Mouse (Mus musculus) stomach, embryonic 14.5 days (tissue): ENCODE measurements around the gene Dctn1. TPM values are rescaled to one million over a fixed set of nuclear protein-coding genes. Genes with fewer than 3 reads are reported as not detected.

Experiments used
- ATAC-seq: fragments of 200-750 bp; cut with Nextera tagmentation; 2 replicates; pipeline ENCODE4 v1.8.0; 2017; ENCODE audit warnings: low read depth, moderate TSS enrichment; ENCODE audit not compliant: insufficient number of reproducible peaks, insufficient read depth, low FRiP score
- H3K27ac ChIP-seq: fragments of 300-500 bp; sonication (generic); 2 replicates; pipeline ENCODE4 v1.5.1; 2014; ENCODE audit warnings: mild to moderate bottlenecking, low read length, moderate library complexity, mixed read lengths
- H3K27me3 ChIP-seq: fragments of 300-500 bp; sonication (generic); 2 replicates; pipeline ENCODE4 v1.6.1; 2014; ENCODE audit warnings: low read length, control low read depth, mixed read lengths; ENCODE audit not compliant: control insufficient read depth, insufficient read depth
- H3K36me3 ChIP-seq: fragments of 300-500 bp; sonication (generic); 2 replicates; pipeline ENCODE4 v1.6.1; 2014; ENCODE audit warnings: mild to moderate bottlenecking, control low read depth, low read length, moderate library complexity, mixed read lengths; ENCODE audit not compliant: control insufficient read depth, insufficient read depth
- H3K4me1 ChIP-seq: fragments of 300-500 bp; sonication (generic); 2 replicates; pipeline ENCODE4 v1.6.1; 2014; ENCODE audit warnings: low read length, control low read depth, mixed read lengths; ENCODE audit not compliant: control insufficient read depth, insufficient read depth
- H3K4me2 ChIP-seq: fragments of 300-500 bp; sonication (generic); replicated peaks from 2 replicates; pipeline ENCODE4 v1.6.1; 2014; ENCODE audit warnings: low read depth, low read length, control low read depth
- H3K4me3 ChIP-seq: fragments of 300-500 bp; sonication (generic); 2 replicates; pipeline ENCODE4 v1.5.1; 2014; ENCODE audit warnings: low read depth, low read length, control low read depth
- H3K9ac ChIP-seq: fragments of 300-500 bp; sonication (generic); replicated peaks from 2 replicates; pipeline ENCODE4 v1.6.1; 2014; ENCODE audit warnings: low read depth, mild to moderate bottlenecking, control low read depth, low read length, moderate library complexity, mixed read lengths
- H3K9me3 ChIP-seq: fragments of 300-500 bp; sonication (generic); 2 replicates; pipeline ENCODE4 v1.6.1; 2016; ENCODE audit warnings: low read depth, low read length, control low read depth; ENCODE audit not compliant: control insufficient read depth
- WGBS: fragments of 180-500 bp; shearing (Covaris S2); extraction: QIAGEN DNeasy Blood & Tissue Kit; methylation state at CpG from one replicate; pipeline ENCODE4 v1.1.7; 2014; 5-methylcytosine and 5-hydroxymethylcytosine counted together
- polyA plus RNA-seq: library from polyadenylated mRNA; unstranded; fragments of >200 nt; fragmentation: Nextera tagmentation; extraction: Ambion mirVana; gene quantifications from 2 replicates; pipeline ENCODE4 v1.2.1, GENCODE M21; 2014

Dctn1 gene
- polyA plus RNA-seq, 1 experiment from 2014 or later, result 70.4 TPM

- H3K36me3 ChIP-seq, result peaks cover 21% of the 10 kb centered on the region
- H3K27ac ChIP-seq, result peak within 1 kb of the TSS; percentile 99
- ATAC-seq, result peak; percentile 96
- peaks cover 38% of the 10 kb centered on the region for H3K4me1 ChIP-seq
- H3K9me3 ChIP-seq, result no peaks in the 10 kb centered on the region
- H3K9ac ChIP-seq, result peak within 1 kb of the TSS; percentile 87
- peak within 1 kb of the TSS; percentile 66 for H3K4me3 ChIP-seq
- H3K27me3 ChIP-seq, result no peaks in the 10 kb centered on the region
- H3K4me2 ChIP-seq, result peak within 1 kb of the TSS; percentile 91
- WGBS, result under 1% methylated on average over 37 of the region's 38 CpGs
These were observed 44.5 kb upstream of the Dctn1 start, which contains the start of gene Wbp1 for GRCm38 (mm10) chr6:83120930-83121862. Gene Wbp1, minus strand, starts transcription at chr6:83121559.

- under 1% methylated on average over 46 of the region's 52 CpGs for WGBS
- peak overlapping the region; percentile 99 for H3K27ac ChIP-seq
- peak overlapping the region; percentile 66 for H3K4me3 ChIP-seq
- no peaks in the 10 kb centered on the region for H3K27me3 ChIP-seq
- peak overlapping the region; percentile 87 for H3K9ac ChIP-seq
- ATAC-seq, result no peak
- no peaks in the 10 kb centered on the region for H3K9me3 ChIP-seq
- peaks cover 30% of the 10 kb centered on the region for H3K4me1 ChIP-seq
- peaks cover 18% of the 10 kb centered on the region for H3K36me3 ChIP-seq
- H3K4me2 ChIP-seq, result peak overlapping the region; percentile 91
These were observed 43.6 kb upstream of the Dctn1 start for GRCm38 (mm10) chr6:83121863-83122710.

DNA sequence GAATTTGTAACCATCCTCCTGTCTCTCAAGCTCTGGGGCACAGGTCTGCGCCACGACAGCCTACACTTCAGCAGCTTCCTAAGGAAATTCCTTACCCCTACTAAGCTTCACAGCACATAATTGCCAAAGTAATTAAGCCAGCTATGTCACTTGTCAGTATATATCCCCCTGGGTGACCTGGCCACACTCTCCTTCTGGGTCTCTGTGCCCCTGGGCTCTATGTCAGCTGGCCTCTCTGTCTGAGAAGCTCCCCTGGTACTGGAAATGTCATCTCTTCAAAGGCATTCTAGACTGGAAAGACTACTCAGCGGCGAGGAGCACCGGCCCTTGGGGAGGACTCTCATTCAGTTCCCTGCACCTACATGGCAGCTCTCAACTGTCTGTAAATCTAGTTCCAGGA, 42.8 kb upstream of the Dctn1 start:
- peak overlapping the region; percentile 99; the same call in 1 of the 2 replicates for H3K27ac ChIP-seq
- H3K4me2 ChIP-seq, result peak overlapping the region; percentile 91
- no peaks in the 10 kb centered on the region for H3K27me3 ChIP-seq
- H3K36me3 ChIP-seq, result peaks cover 13% of the 10 kb centered on the region; the same call in 1 of the 2 replicates
- ATAC-seq, result no peak
- H3K4me3 ChIP-seq, result no peak overlapping the region
- 91% methylated on average over 5 of the region's 5 CpGs for WGBS
- H3K9me3 ChIP-seq, result no peaks in the 10 kb centered on the region
- H3K9ac ChIP-seq, result no peak overlapping the region
- H3K4me1 ChIP-seq, result peaks cover 30% of the 10 kb centered on the region

DNA sequence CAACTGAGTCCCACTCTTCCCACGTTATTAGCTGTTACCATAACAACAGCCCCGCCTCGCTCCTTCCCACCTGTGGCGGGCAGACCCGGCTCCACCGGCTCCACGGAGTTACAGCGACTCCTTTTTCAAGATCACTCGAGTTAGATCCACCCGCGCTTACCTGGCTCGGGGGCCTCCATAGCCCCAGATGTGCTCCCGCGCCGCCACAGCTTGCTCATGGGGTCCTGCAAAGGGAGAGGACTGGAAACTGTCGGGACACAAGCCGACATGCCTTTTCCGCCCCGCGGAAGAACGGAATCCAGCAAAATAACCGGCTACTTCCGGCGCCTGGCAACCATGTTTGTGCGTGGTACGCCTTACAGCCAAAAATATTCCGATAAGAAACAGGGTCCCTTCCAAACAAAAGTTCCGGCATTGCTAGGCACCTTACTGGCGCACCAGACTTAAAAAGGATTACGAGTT, 40.8 kb upstream of the Dctn1 start:
- Histone ChIP-seq H3K9me3 (no peaks in the 10 kb centered on the region), H3K4me3 (peak overlapping the region; percentile 79), H3K36me3 (no peaks in the 10 kb centered on the region), H3K4me2 (peak overlapping the region; percentile 92), H3K27ac (0 out of 2 replicates have a peak overlapping the region, but pooled peaks have one; percentile 44), H3K27me3 (no peaks in the 10 kb centered on the region), H3K4me1 (peaks cover 26% of the 10 kb centered on the region), H3K9ac (peak overlapping the region; percentile 63)
- under 1% methylated on average over 30 of the region's 30 CpGs for WGBS
- peak; percentile 5; the same call in 1 of the 2 replicates for ATAC-seq

- no peaks in the 10 kb centered on the region for H3K9me3 ChIP-seq
- ATAC-seq, result no peak
- H3K4me1 ChIP-seq, result peaks cover 21% of the 10 kb centered on the region
- WGBS, result 28% methylated on average over 5 of the region's 5 CpGs
- H3K27ac ChIP-seq, result 0 out of 2 replicates have a peak within 1 kb of the TSS, but pooled peaks have one; percentile 44
- H3K36me3 ChIP-seq, result no peaks in the 10 kb centered on the region
- H3K9ac ChIP-seq, result peak within 1 kb of the TSS; percentile 63
- peak within 1 kb of the TSS; percentile 79 for H3K4me3 ChIP-seq
- no peaks in the 10 kb centered on the region for H3K27me3 ChIP-seq
- peak within 1 kb of the TSS; percentile 92 for H3K4me2 ChIP-seq
These were observed 40.4 kb upstream of the Dctn1 start, which contains the start of gene Ino80b for GRCm38 (mm10) chr6:83125331-83125730. Gene Ino80b, minus strand, starts transcription at chr6:83125431.

DNA sequence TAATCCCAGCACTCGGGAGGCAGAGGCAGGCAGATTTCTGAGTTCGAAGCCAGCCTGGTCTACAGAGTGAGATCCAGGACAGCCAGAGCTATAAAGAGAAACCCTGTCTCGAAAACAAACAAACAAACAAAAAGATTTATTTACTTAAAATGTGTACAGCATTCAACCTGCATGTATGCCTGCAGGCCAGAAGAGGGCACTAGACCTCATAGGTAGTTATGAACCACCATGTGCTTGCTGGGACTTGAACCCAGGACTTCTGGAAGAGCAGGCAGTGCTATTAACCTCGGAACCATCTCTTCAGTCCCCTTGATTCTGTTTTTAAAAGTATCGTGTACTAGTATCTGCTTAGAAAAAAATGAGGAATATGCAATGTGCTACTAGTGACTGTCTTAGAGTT, 38.3 kb upstream of the Dctn1 start:
- Histone ChIP-seq H3K36me3 (no peaks in the 10 kb centered on the region), H3K4me1 (peaks cover 15% of the 10 kb centered on the region), H3K9ac (no peak overlapping the region), H3K27ac (no peak overlapping the region), H3K4me2 (no peak overlapping the region), H3K27me3 (no peaks in the 10 kb centered on the region), H3K4me3 (no peak overlapping the region), H3K9me3 (no peaks in the 10 kb centered on the region)
- no peak for ATAC-seq
- 92% methylated on average over 5 of the region's 5 CpGs for WGBS

- Histone ChIP-seq H3K27me3 (no peaks in the 10 kb centered on the region), H3K9me3 (no peaks in the 10 kb centered on the region), H3K4me1 (peaks cover 16% of the 10 kb centered on the region), H3K9ac (no peak overlapping the region), H3K4me3 (no peak overlapping the region), H3K4me2 (no peak overlapping the region), H3K36me3 (no peaks in the 10 kb centered on the region), H3K27ac (peak overlapping the region; percentile 68)
- ATAC-seq, result peak; percentile 55; the same call in 1 of the 2 replicates
- WGBS, result 55% methylated on average over 6 of the region's 6 CpGs
These were observed 34.2 kb upstream of the Dctn1 start for GRCm38 (mm10) chr6:83131469-83132034.
